Mouse (Mus musculus) 3T3-L1 (cell line): ENCODE results near the gene Ctdsp1.
"Not testable (repeated sequence)": the region's sequence is repeated elsewhere in the genome, so short reads cannot be mapped to it uniquely, and the experiment has no call there.

Experiments
- DNase-seq: peaks from one replicate; pipeline ENCODE4 v3.0.0-alpha.2; 2015; ENCODE audit warnings: low read depth, low spot score

Gene Ctdsp1

GRCm38 (mm10) chr1:74396456-74397222 lies 5.3 kb downstream of the Ctdsp1 start:
- not testable (repeated sequence) for DNase-seq

- peak; percentile 98 for DNase-seq
Observed at GRCm38 (mm10) chr1:74397268-74397918, 6.1 kb downstream of the Ctdsp1 start.

GRCm38 (mm10) chr1:74397919-74398451 lies 6.7 kb downstream of the Ctdsp1 start:
- peak; percentile 74 for DNase-seq

GRCm38 (mm10) chr1:74400531-74400930 lies 9.2 kb downstream of the Ctdsp1 start:
- DNase-seq = no peak

GRCm38 (mm10) chr1:74401015-74401702 lies 9.8 kb downstream of the Ctdsp1 start:
- no peak for DNase-seq

GRCm38 (mm10) chr1:74404206-74404605 lies 12.9 kb downstream of the Ctdsp1 start:
- no peak for DNase-seq

GRCm38 (mm10) chr1:74408589-74409504 lies 17.5 kb downstream of the Ctdsp1 start, which contains the start of gene Vil1:
Gene Vil1 (plus strand): TSS chr1:74409376.
- no peak for DNase-seq

GRCm38 (mm10) chr1:74411753-74412325 lies 20.5 kb downstream of the Ctdsp1 start:
- no peak for DNase-seq

GRCm38 (mm10) chr1:74412711-74413110 lies 21.4 kb downstream of the Ctdsp1 start:
- DNase-seq = no peak

GRCm38 (mm10) chr1:74415143-74415542 lies 23.8 kb downstream of the Ctdsp1 start:
- DNase-seq = peak; percentile 15

- DNase-seq = no peak
Observed at GRCm38 (mm10) chr1:74418747-74419439, 27.6 kb downstream of the Ctdsp1 start.

GRCm38 (mm10) chr1:74419440-74419794 lies 28.1 kb downstream of the Ctdsp1 start:
- no peak for DNase-seq

GRCm38 (mm10) chr1:74423147-74423546 lies 31.8 kb downstream of the Ctdsp1 start:
- DNase-seq = no peak

- DNase-seq = no peak
Observed at GRCm38 (mm10) chr1:74425845-74426244, 34.5 kb downstream of the Ctdsp1 start.

GRCm38 (mm10) chr1:74433220-74433619 lies 41.9 kb downstream of the Ctdsp1 start:
- DNase-seq = no peak

- DNase-seq = peak; percentile 14
Observed at GRCm38 (mm10) chr1:74434596-74434995, 43.3 kb downstream of the Ctdsp1 start.

GRCm38 (mm10) chr1:74435563-74435962 lies 44.3 kb downstream of the Ctdsp1 start:
- DNase-seq = no peak

GRCm38 (mm10) chr1:74437702-74438427 lies 46.6 kb downstream of the Ctdsp1 start:
- DNase-seq = peak; percentile 96

GRCm38 (mm10) chr1:74439166-74439876 lies 48.0 kb downstream of the Ctdsp1 start:
- no peak for DNase-seq
